Mouse (Mus musculus): ENCODE data around the gene Gm44965. TPM values are rescaled to one million over a fixed set of nuclear protein-coding genes. Genes with fewer than 3 reads are reported as not detected.

The Gm44965 gene
- total and polyA plus RNA-seq, 2 experiments from 2014 or later: 0.54 TPM; not detected in 1

- H3K27me3 ChIP-seq (ENCODE audit: insufficient read depth, low read length): no peaks in the 10 kb centered on the region
- H3K9ac ChIP-seq (replicated peaks; ENCODE audit: low read length): no peak overlapping the region
- no peaks in the 10 kb centered on the region for H3K36me3 ChIP-seq (ENCODE audit: insufficient read depth, low read length)
- no peak overlapping the region for H3K27ac ChIP-seq
- H3K4me1 ChIP-seq (ENCODE audit: insufficient read depth, low read length): no peaks in the 10 kb centered on the region
- ATAC-seq (no peak), DNase-seq (ENCODE audit: low spot score) (no peak)
- no peak for TF ChIP-seq CTCF (IDR thresholded peaks at IDR 0.05; ENCODE audit: low read depth)
- 85% methylated on average over 5 of the region's 5 CpGs for WGBS
- no peak overlapping the region for H3K4me2 ChIP-seq (ENCODE audit: low read depth, low read length)
- H3K9me3 ChIP-seq (ENCODE audit: low read length): no peaks in the 10 kb centered on the region
- H3K4me3 ChIP-seq (ENCODE audit: low read length): no peak overlapping the region
Observed at GRCm38 (mm10) chr6:48658721-48659120, 65.0 kb downstream of the Gm44965 start.

- no peak overlapping the region for H3K4me2 ChIP-seq (ENCODE audit: low read depth, low read length)
- no peaks in the 10 kb centered on the region for H3K4me1 ChIP-seq (ENCODE audit: insufficient read depth, low read length)
- H3K9ac ChIP-seq (replicated peaks; ENCODE audit: low read length): no peak overlapping the region
- no peaks in the 10 kb centered on the region for H3K36me3 ChIP-seq (ENCODE audit: insufficient read depth, low read length)
- no peaks in the 10 kb centered on the region for H3K27me3 ChIP-seq (ENCODE audit: insufficient read depth, low read length)
- WGBS: 82% methylated on average over 4 of the region's 4 CpGs
- no peaks in the 10 kb centered on the region for H3K9me3 ChIP-seq (ENCODE audit: low read length)
- no peak overlapping the region for H3K4me3 ChIP-seq (ENCODE audit: low read length)
- H3K27ac ChIP-seq: no peak overlapping the region
- no peak for ATAC-seq
- no peak for DNase-seq (ENCODE audit: low spot score)
- TF ChIP-seq CTCF (IDR thresholded peaks at IDR 0.05; ENCODE audit: low read depth): no peak
Observed at GRCm38 (mm10) chr6:48664750-48665149, 71.0 kb downstream of the Gm44965 start.

GRCm38 (mm10) chr6:48665471-48665870 is 71.7 kb downstream of the Gm44965 start:
- TF ChIP-seq CTCF (IDR thresholded peaks at IDR 0.05; ENCODE audit: low read depth): no peak
- WGBS: 96% methylated on average over 9 of the region's 9 CpGs
- H3K27me3 ChIP-seq (ENCODE audit: insufficient read depth, low read length): no peaks in the 10 kb centered on the region
- no peak overlapping the region for H3K4me2 ChIP-seq (ENCODE audit: low read depth, low read length)
- no peaks in the 10 kb centered on the region for H3K4me1 ChIP-seq (ENCODE audit: insufficient read depth, low read length)
- no peak overlapping the region for H3K9ac ChIP-seq (replicated peaks; ENCODE audit: low read length)
- H3K36me3 ChIP-seq (ENCODE audit: insufficient read depth, low read length): no peaks in the 10 kb centered on the region
- no peak overlapping the region for H3K4me3 ChIP-seq (ENCODE audit: low read length)
- H3K27ac ChIP-seq: no peak overlapping the region
- no peak for ATAC-seq
- no peaks in the 10 kb centered on the region for H3K9me3 ChIP-seq (ENCODE audit: low read length)
- DNase-seq (ENCODE audit: low spot score): no peak

- no peak overlapping the region for H3K4me3 ChIP-seq (ENCODE audit: low read length)
- no peaks in the 10 kb centered on the region for H3K27me3 ChIP-seq (ENCODE audit: insufficient read depth, low read length)
- TF ChIP-seq CTCF (IDR thresholded peaks at IDR 0.05; ENCODE audit: low read depth): no peak
- no peaks in the 10 kb centered on the region for H3K36me3 ChIP-seq (ENCODE audit: insufficient read depth, low read length)
- 64% methylated on average over 7 of the region's 7 CpGs for WGBS
- no peaks in the 10 kb centered on the region for H3K9me3 ChIP-seq (ENCODE audit: low read length)
- no peak for DNase-seq (ENCODE audit: low spot score)
- H3K4me2 ChIP-seq (ENCODE audit: low read depth, low read length): no peak overlapping the region
- no peak overlapping the region for H3K9ac ChIP-seq (replicated peaks; ENCODE audit: low read length)
- H3K27ac ChIP-seq: no peak overlapping the region
- no peak for ATAC-seq
- no peaks in the 10 kb centered on the region for H3K4me1 ChIP-seq (ENCODE audit: insufficient read depth, low read length)
Observed at GRCm38 (mm10) chr6:48666159-48666586, 72.4 kb downstream of the Gm44965 start.

GRCm38 (mm10) chr6:48668022-48668421 is 74.3 kb downstream of the Gm44965 start:
- H3K4me1 ChIP-seq (ENCODE audit: insufficient read depth, low read length): no peaks in the 10 kb centered on the region
- H3K9me3 ChIP-seq (ENCODE audit: low read length): no peaks in the 10 kb centered on the region
- H3K4me3 ChIP-seq (ENCODE audit: low read length): no peak overlapping the region
- DNase-seq (ENCODE audit: low spot score): no peak
- H3K4me2 ChIP-seq (ENCODE audit: low read depth, low read length): no peak overlapping the region
- no peaks in the 10 kb centered on the region for H3K27me3 ChIP-seq (ENCODE audit: insufficient read depth, low read length)
- no peaks in the 10 kb centered on the region for H3K36me3 ChIP-seq (ENCODE audit: insufficient read depth, low read length)
- H3K27ac ChIP-seq: no peak overlapping the region
- H3K9ac ChIP-seq (replicated peaks; ENCODE audit: low read length): no peak overlapping the region
- TF ChIP-seq CTCF (IDR thresholded peaks at IDR 0.05; ENCODE audit: low read depth): no peak
- no peak for ATAC-seq

Other genes starting within 250 kb of the Gm44965 start
- gene Krba1, start 198.4 kb upstream of the Gm44965 start, total RNA-seq (2014; rRNA removed): 38.4 and 49.8 TPM in 2 replicates
- 19.1 and 20.5 TPM in 2 replicates for gene Krba1, start 198.4 kb upstream of the Gm44965 start, polyA plus RNA-seq (2015; fragmentation: Nextera tagmentation; extraction: Ambion mirVana)
- gene Zfp467, start 148.1 kb upstream of the Gm44965 start, total RNA-seq (2014; rRNA removed): 27.5 and 61.1 TPM in 2 replicates
- 39.1 and 39.4 TPM in 2 replicates for gene Zfp467, start 148.1 kb upstream of the Gm44965 start, polyA plus RNA-seq (2015; fragmentation: Nextera tagmentation; extraction: Ambion mirVana)
- gene Sspo, start 145.7 kb upstream of the Gm44965 start, total RNA-seq (2014; rRNA removed): 0.73 and 0.86 TPM in 2 replicates
- gene Sspo, start 145.7 kb upstream of the Gm44965 start, polyA plus RNA-seq (2015; fragmentation: Nextera tagmentation; extraction: Ambion mirVana): 0.10 and 0.38 TPM in 2 replicates
- gene Atp6v0e2, start 56.3 kb upstream of the Gm44965 start, total RNA-seq (2014; rRNA removed): 407 and 443 TPM in 2 replicates
- 446 and 455 TPM in 2 replicates for gene Atp6v0e2, start 56.3 kb upstream of the Gm44965 start, polyA plus RNA-seq (2015; fragmentation: Nextera tagmentation; extraction: Ambion mirVana)
- 32.0 and 50.1 TPM in 2 replicates for gene Lrrc61, start 39.1 kb upstream of the Gm44965 start, total RNA-seq (2014; rRNA removed)
- gene Lrrc61, start 39.1 kb upstream of the Gm44965 start, polyA plus RNA-seq (2015; fragmentation: Nextera tagmentation; extraction: Ambion mirVana): 14.2 and 15.7 TPM in 2 replicates
- 2.7 and 4.3 TPM in 2 replicates for gene Rarres2, start 21.2 kb upstream of the Gm44965 start, total RNA-seq (2014; rRNA removed)
- 10.0 and 10.4 TPM in 2 replicates for gene Rarres2, start 21.2 kb upstream of the Gm44965 start, polyA plus RNA-seq (2015; fragmentation: Nextera tagmentation; extraction: Ambion mirVana)
- gene Gm45021, start 4.3 kb upstream of the Gm44965 start, total RNA-seq (2014; rRNA removed): not detected in 2 replicates
- gene Gm45021, start 4.3 kb upstream of the Gm44965 start, polyA plus RNA-seq (2015; fragmentation: Nextera tagmentation; extraction: Ambion mirVana): not detected in 2 replicates
- 83.1 and 86.9 TPM in 2 replicates for gene Repin1, start 58 bp upstream of the Gm44965 start, total RNA-seq (2014; rRNA removed)
- 40.6 and 41.2 TPM in 2 replicates for gene Repin1, start 58 bp upstream of the Gm44965 start, polyA plus RNA-seq (2015; fragmentation: Nextera tagmentation; extraction: Ambion mirVana)
- 11.6 and 13.5 TPM in 2 replicates for gene Zfp775, start 8.1 kb downstream of the Gm44965 start, total RNA-seq (2014; rRNA removed)
- gene Zfp775, start 8.1 kb downstream of the Gm44965 start, polyA plus RNA-seq (2015; fragmentation: Nextera tagmentation; extraction: Ambion mirVana): 7.2 and 8.8 TPM in 2 replicates
- gene AI854703, start 32.8 kb downstream of the Gm44965 start, total RNA-seq (2014; rRNA removed): 53.3 and 54.9 TPM in 2 replicates
- 29.3 and 30.2 TPM in 2 replicates for gene AI854703, start 32.8 kb downstream of the Gm44965 start, polyA plus RNA-seq (2015; fragmentation: Nextera tagmentation; extraction: Ambion mirVana)
- gene Gimap8, start 53.3 kb downstream of the Gm44965 start, total RNA-seq (2014; rRNA removed): 0.72 and 1.3 TPM in 2 replicates
- 0.40 and 0.49 TPM in 2 replicates for gene Gimap8, start 53.3 kb downstream of the Gm44965 start, polyA plus RNA-seq (2015; fragmentation: Nextera tagmentation; extraction: Ambion mirVana)
- 2.1 and 2.4 TPM in 2 replicates for gene Gimap9, start 82.2 kb downstream of the Gm44965 start, total RNA-seq (2014; rRNA removed)
- gene Gimap9, start 82.2 kb downstream of the Gm44965 start, polyA plus RNA-seq (2015; fragmentation: Nextera tagmentation; extraction: Ambion mirVana): 1.2 and 2.0 TPM in 2 replicates
- gene Gimap4, start 90.6 kb downstream of the Gm44965 start, total RNA-seq (2014; rRNA removed): 0.78 and 1.6 TPM in 2 replicates
- gene Gimap4, start 90.6 kb downstream of the Gm44965 start, polyA plus RNA-seq (2015; fragmentation: Nextera tagmentation; extraction: Ambion mirVana): 0.56 and 0.66 TPM in 2 replicates
- 3.5 and 5.7 TPM in 2 replicates for gene Gimap6, start 114.3 kb downstream of the Gm44965 start, total RNA-seq (2014; rRNA removed)
- gene Gimap6, start 114.3 kb downstream of the Gm44965 start, polyA plus RNA-seq (2015; fragmentation: Nextera tagmentation; extraction: Ambion mirVana): 6.7 and 7.1 TPM in 2 replicates
- gene Gm28053, start 124.7 kb downstream of the Gm44965 start, total RNA-seq (2014; rRNA removed): not detected in 2 replicates
- not detected in 2 replicates for gene Gm28053, start 124.7 kb downstream of the Gm44965 start, polyA plus RNA-seq (2015; fragmentation: Nextera tagmentation; extraction: Ambion mirVana)
- gene Gimap7, start 124.7 kb downstream of the Gm44965 start, total RNA-seq (2014; rRNA removed): not detected in 2 replicates
- not detected in 2 replicates for gene Gimap7, start 124.7 kb downstream of the Gm44965 start, polyA plus RNA-seq (2015; fragmentation: Nextera tagmentation; extraction: Ambion mirVana)
- gene Gimap1, start 145.1 kb downstream of the Gm44965 start, total RNA-seq (2014; rRNA removed): 4.1 and 4.5 TPM in 2 replicates
- gene Gimap1, start 145.1 kb downstream of the Gm44965 start, polyA plus RNA-seq (2015; fragmentation: Nextera tagmentation; extraction: Ambion mirVana): 2.8 and 3.7 TPM in 2 replicates
- gene Gimap5, start 152.3 kb downstream of the Gm44965 start, total RNA-seq (2014; rRNA removed): 0.68 and 5.1 TPM in 2 replicates
- gene Gimap5, start 152.3 kb downstream of the Gm44965 start, polyA plus RNA-seq (2015; fragmentation: Nextera tagmentation; extraction: Ambion mirVana): 1.9 and 2.4 TPM in 2 replicates
- not detected in 2 replicates for gene Gimap3, start 176.9 kb downstream of the Gm44965 start, total RNA-seq (2014; rRNA removed)
- not detected in 2 replicates for gene Gimap3, start 176.9 kb downstream of the Gm44965 start, polyA plus RNA-seq (2015; fragmentation: Nextera tagmentation; extraction: Ambion mirVana)
- 27.2 and 45.4 TPM in 2 replicates for gene Tmem176a, start 247.0 kb downstream of the Gm44965 start, total RNA-seq (2014; rRNA removed)
- 35.8 and 40.1 TPM in 2 replicates for gene Tmem176a, start 247.0 kb downstream of the Gm44965 start, polyA plus RNA-seq (2015; fragmentation: Nextera tagmentation; extraction: Ambion mirVana)
- 81.9 and 108 TPM in 2 replicates for gene Tmem176b, start 247.6 kb downstream of the Gm44965 start, total RNA-seq (2014; rRNA removed)
- 148 and 152 TPM in 2 replicates for gene Tmem176b, start 247.6 kb downstream of the Gm44965 start, polyA plus RNA-seq (2015; fragmentation: Nextera tagmentation; extraction: Ambion mirVana)

All from hindbrain, postnatal 0 days (tissue).